Mouse (Mus musculus): Measurements from ENCODE around the gene Ldlrad3. TPM values are rescaled to one million over a fixed set of nuclear protein-coding genes. Genes with fewer than 3 reads are reported as not detected.

Ldlrad3 gene
- polyA plus RNA-seq, 1 experiment from 2014 or later: 18.1 TPM

GRCm38 (mm10) chr2:102027265-102027664, 158.9 kb downstream of the Ldlrad3 start:
- Histone ChIP-seq H3K9ac (ENCODE audit: low read length) (no peak overlapping the region), H3K4me1 (ENCODE audit: control insufficient read depth, insufficient read depth, low read length) (peaks cover 29% of the 10 kb centered on the region), H3K4me2 (ENCODE audit: low read length) (no peak overlapping the region), H3K27ac (ENCODE audit: low read depth, low read length) (no peak overlapping the region), H3K36me3 (ENCODE audit: control insufficient read depth, insufficient read depth, low read length) (no peaks in the 10 kb centered on the region), H3K4me3 (ENCODE audit: low read depth, low read length) (no peak overlapping the region), H3K27me3 (replicated peaks; ENCODE audit: control insufficient read depth, insufficient read depth, low read length) (no peaks in the 10 kb centered on the region), H3K9me3 (replicated peaks; ENCODE audit: control insufficient read depth, low read length) (no peaks in the 10 kb centered on the region)
- 56% methylated on average over 7 of the region's 7 CpGs for WGBS
- no peak for ATAC-seq
- peak; percentile 45 for DNase-seq (ENCODE audit: low spot score)

GRCm38 (mm10) chr2:102026156-102026555, 160.0 kb downstream of the Ldlrad3 start:
- Histone ChIP-seq H3K27me3 (replicated peaks; ENCODE audit: control insufficient read depth, insufficient read depth, low read length) (no peaks in the 10 kb centered on the region), H3K4me3 (ENCODE audit: low read depth, low read length) (no peak overlapping the region), H3K36me3 (ENCODE audit: control insufficient read depth, insufficient read depth, low read length) (no peaks in the 10 kb centered on the region), H3K4me2 (ENCODE audit: low read length) (no peak overlapping the region), H3K4me1 (ENCODE audit: control insufficient read depth, insufficient read depth, low read length) (peaks cover 33% of the 10 kb centered on the region), H3K27ac (ENCODE audit: low read depth, low read length) (no peak overlapping the region), H3K9me3 (replicated peaks; ENCODE audit: control insufficient read depth, low read length) (no peaks in the 10 kb centered on the region), H3K9ac (ENCODE audit: low read length) (no peak overlapping the region)
- 95% methylated on average over 9 of the region's 9 CpGs for WGBS
- DNase-seq (ENCODE audit: low spot score) (no peak), ATAC-seq (no peak)

GRCm38 (mm10) chr2:102024483-102024882, 161.7 kb downstream of the Ldlrad3 start:
- 43% methylated on average over 8 of the region's 8 CpGs for WGBS

GRCm38 (mm10) chr2:102021371-102022084, 164.7 kb downstream of the Ldlrad3 start:
- Histone ChIP-seq H3K9me3 (replicated peaks; ENCODE audit: control insufficient read depth, low read length) (no peaks in the 10 kb centered on the region), H3K4me3 (ENCODE audit: low read depth, low read length) (no peak overlapping the region), H3K27ac (ENCODE audit: low read depth, low read length) (peak overlapping the region; percentile 15; the same call in 1 of the 2 replicates), H3K4me2 (ENCODE audit: low read length) (no peak overlapping the region), H3K9ac (ENCODE audit: low read length) (no peak overlapping the region), H3K4me1 (ENCODE audit: control insufficient read depth, insufficient read depth, low read length) (peaks cover 18% of the 10 kb centered on the region), H3K36me3 (ENCODE audit: control insufficient read depth, insufficient read depth, low read length) (no peaks in the 10 kb centered on the region), H3K27me3 (replicated peaks; ENCODE audit: control insufficient read depth, insufficient read depth, low read length) (no peaks in the 10 kb centered on the region)
- DNase-seq (ENCODE audit: low spot score) (no peak), ATAC-seq (no peak)
- WGBS: 47% methylated on average over 11 of the region's 11 CpGs

More at GRCm38 (mm10) chr2:102024483-102024882, 161.7 kb downstream of the Ldlrad3 start:
- peaks cover 26% of the 10 kb centered on the region for H3K4me1 ChIP-seq (ENCODE audit: control insufficient read depth, insufficient read depth, low read length)
- no peaks in the 10 kb centered on the region for H3K9me3 ChIP-seq (replicated peaks; ENCODE audit: control insufficient read depth, low read length)
- no peak overlapping the region for H3K4me3 ChIP-seq (ENCODE audit: low read depth, low read length)
- no peak overlapping the region for H3K9ac ChIP-seq (ENCODE audit: low read length)
- ATAC-seq: peak; percentile 74; the same call in 1 of the 2 replicates
- peak overlapping the region; percentile 78 for H3K27ac ChIP-seq (ENCODE audit: low read depth, low read length)
- no peak overlapping the region for H3K4me2 ChIP-seq (ENCODE audit: low read length)
- no peaks in the 10 kb centered on the region for H3K27me3 ChIP-seq (replicated peaks; ENCODE audit: control insufficient read depth, insufficient read depth, low read length)
- H3K36me3 ChIP-seq (ENCODE audit: control insufficient read depth, insufficient read depth, low read length): no peaks in the 10 kb centered on the region
- DNase-seq (ENCODE audit: low spot score): peak; percentile 81

- WGBS: 83% methylated on average over 3 of the region's 3 CpGs
- Histone ChIP-seq H3K36me3 (ENCODE audit: control insufficient read depth, insufficient read depth, low read length) (no peaks in the 10 kb centered on the region), H3K9ac (ENCODE audit: low read length) (no peak overlapping the region), H3K4me2 (ENCODE audit: low read length) (no peak overlapping the region), H3K27me3 (replicated peaks; ENCODE audit: control insufficient read depth, insufficient read depth, low read length) (no peaks in the 10 kb centered on the region), H3K4me1 (ENCODE audit: control insufficient read depth, insufficient read depth, low read length) (peaks cover 18% of the 10 kb centered on the region), H3K4me3 (ENCODE audit: low read depth, low read length) (no peak overlapping the region), H3K9me3 (replicated peaks; ENCODE audit: control insufficient read depth, low read length) (no peaks in the 10 kb centered on the region), H3K27ac (ENCODE audit: low read depth, low read length) (no peak overlapping the region)
- DNase-seq (ENCODE audit: low spot score) (no peak), ATAC-seq (no peak)
Measured at GRCm38 (mm10) chr2:102020546-102020945, 165.6 kb downstream of the Ldlrad3 start.

- no peaks in the 10 kb centered on the region for H3K36me3 ChIP-seq (ENCODE audit: control insufficient read depth, insufficient read depth, low read length)
- no peaks in the 10 kb centered on the region for H3K27me3 ChIP-seq (replicated peaks; ENCODE audit: control insufficient read depth, insufficient read depth, low read length)
- peaks cover 6% of the 10 kb centered on the region for H3K4me1 ChIP-seq (ENCODE audit: control insufficient read depth, insufficient read depth, low read length)
- no peak for DNase-seq (ENCODE audit: low spot score)
- no peaks in the 10 kb centered on the region for H3K9me3 ChIP-seq (replicated peaks; ENCODE audit: control insufficient read depth, low read length)
- no peak overlapping the region for H3K9ac ChIP-seq (ENCODE audit: low read length)
- no peak overlapping the region for H3K27ac ChIP-seq (ENCODE audit: low read depth, low read length)
- no peak overlapping the region for H3K4me2 ChIP-seq (ENCODE audit: low read length)
- H3K4me3 ChIP-seq (ENCODE audit: low read depth, low read length): no peak overlapping the region
- no peak for ATAC-seq
- WGBS: 70% methylated on average over 6 of the region's 6 CpGs
Measured at GRCm38 (mm10) chr2:102014538-102015113, 171.6 kb downstream of the Ldlrad3 start.

- no peak for DNase-seq (ENCODE audit: low spot score)
- Histone ChIP-seq H3K4me2 (ENCODE audit: low read length) (no peak overlapping the region), H3K9ac (ENCODE audit: low read length) (no peak overlapping the region), H3K4me3 (ENCODE audit: low read depth, low read length) (no peak overlapping the region), H3K27ac (ENCODE audit: low read depth, low read length) (no peak overlapping the region), H3K27me3 (replicated peaks; ENCODE audit: control insufficient read depth, insufficient read depth, low read length) (no peaks in the 10 kb centered on the region), H3K9me3 (replicated peaks; ENCODE audit: control insufficient read depth, low read length) (no peaks in the 10 kb centered on the region), H3K4me1 (ENCODE audit: control insufficient read depth, insufficient read depth, low read length) (peaks cover 28% of the 10 kb centered on the region), H3K36me3 (ENCODE audit: control insufficient read depth, insufficient read depth, low read length) (no peaks in the 10 kb centered on the region)
- 50% methylated on average over 6 of the region's 6 CpGs for WGBS
- no peak for ATAC-seq
Measured at GRCm38 (mm10) chr2:102011311-102011975, 174.7 kb downstream of the Ldlrad3 start.

GRCm38 (mm10) chr2:102009766-102010265, 176.4 kb downstream of the Ldlrad3 start:
- H3K4me2 ChIP-seq (ENCODE audit: low read length): no peak overlapping the region
- no peak overlapping the region for H3K4me3 ChIP-seq (ENCODE audit: low read depth, low read length)
- no peaks in the 10 kb centered on the region for H3K9me3 ChIP-seq (replicated peaks; ENCODE audit: control insufficient read depth, low read length)
- no peak overlapping the region for H3K9ac ChIP-seq (ENCODE audit: low read length)
- no peaks in the 10 kb centered on the region for H3K27me3 ChIP-seq (replicated peaks; ENCODE audit: control insufficient read depth, insufficient read depth, low read length)
- H3K4me1 ChIP-seq (ENCODE audit: control insufficient read depth, insufficient read depth, low read length): peaks cover 43% of the 10 kb centered on the region
- 64% methylated on average over 6 of the region's 6 CpGs for WGBS
- H3K27ac ChIP-seq (ENCODE audit: low read depth, low read length): no peak overlapping the region
- ATAC-seq (no peak), DNase-seq (ENCODE audit: low spot score) (no peak)
- H3K36me3 ChIP-seq (ENCODE audit: control insufficient read depth, insufficient read depth, low read length): no peaks in the 10 kb centered on the region
